Mouse (Mus musculus) A20 (cell line): ENCODE results near the gene Baiap2l2.

ENCODE experiments used
- DNase-seq: peaks from one replicate; pipeline ENCODE4 v3.0.0-alpha.2; 2011; ENCODE audit warnings: low read depth, low spot score

Baiap2l2 gene

GRCm38 (mm10) chr15:79285399-79285798, at the start of gene Baiap2l2:
Gene Baiap2l2, minus strand, starts transcription at chr15:79285537.
- DNase-seq = no peak

DNA sequence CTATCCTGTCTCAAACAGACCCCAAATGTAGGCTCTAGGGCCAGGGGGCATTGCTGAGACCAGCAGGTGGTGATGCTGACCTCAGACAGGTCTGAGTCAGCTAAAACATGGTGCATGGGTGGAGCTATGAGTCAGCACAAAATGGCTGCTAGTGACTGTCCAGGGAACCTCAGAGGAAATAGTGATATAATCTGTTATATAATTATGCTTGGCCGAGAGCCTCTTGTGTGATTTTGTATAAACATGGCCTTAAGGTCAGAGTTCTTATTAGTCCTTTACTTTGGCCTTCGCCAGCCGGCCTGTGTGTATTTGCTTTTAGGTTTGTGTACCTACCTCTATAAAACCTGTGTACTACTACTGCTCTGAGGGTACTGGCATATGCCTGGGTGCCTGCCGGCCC, 48.1 kb upstream of the Baiap2l2 start:
- no peak for DNase-seq

- DNase-seq = peak; percentile 54
These were observed 45.2 kb upstream of the Baiap2l2 start for GRCm38 (mm10) chr15:79330521-79330920.

DNA sequence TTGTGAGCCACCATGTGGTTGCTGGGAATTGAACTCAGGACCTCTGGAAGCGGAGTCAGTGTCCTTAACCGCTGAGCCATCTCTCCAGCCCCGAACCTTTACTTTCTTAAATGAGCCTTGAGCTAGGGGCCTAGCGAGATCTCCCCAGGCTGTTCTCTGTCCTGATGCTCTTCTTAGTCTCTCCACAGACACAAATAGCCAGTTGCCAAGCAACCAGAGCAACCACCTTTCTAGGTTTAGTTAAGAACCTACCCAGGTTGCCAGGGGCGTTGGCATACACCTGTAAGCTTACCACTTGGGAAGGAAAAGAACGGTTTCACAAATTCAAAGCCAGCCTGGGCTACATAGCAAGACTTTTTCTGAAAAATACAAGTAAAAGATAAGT, 44.6 kb upstream of the Baiap2l2 start:
- peak; percentile 49 for DNase-seq

DNA sequence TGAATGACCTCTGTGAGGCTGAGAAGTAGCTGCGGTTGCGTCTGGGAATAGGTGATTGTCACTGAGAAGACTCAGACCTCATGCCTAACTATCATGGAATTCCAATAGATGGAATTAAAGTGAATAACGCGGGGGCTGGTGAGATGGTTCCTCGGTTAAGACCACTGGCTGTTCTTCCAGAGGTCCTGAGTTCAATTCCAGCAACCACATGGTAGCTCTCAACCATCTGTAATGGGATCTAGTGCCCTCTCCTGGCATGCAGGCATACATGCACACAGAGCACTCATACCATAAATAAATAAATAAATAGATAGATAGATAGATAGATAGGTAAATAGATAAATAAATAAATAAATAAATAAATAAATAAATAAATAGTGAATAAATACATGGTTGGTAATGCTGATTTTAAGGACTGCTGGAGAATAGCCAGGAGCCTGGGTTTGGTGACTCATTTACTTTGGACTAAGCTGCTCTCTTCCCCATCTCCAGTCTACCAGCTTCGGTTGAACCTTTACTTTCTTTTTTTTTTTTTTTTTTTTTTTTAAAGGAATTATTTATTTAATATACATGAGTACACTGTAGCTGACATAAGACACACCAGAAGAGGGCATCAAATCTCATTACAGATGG, 44.1 kb upstream of the Baiap2l2 start:
- peak; percentile 67 for DNase-seq

GRCm38 (mm10) chr15:79328939-79329275, 43.6 kb upstream of the Baiap2l2 start:
- DNase-seq = peak; percentile 56

GRCm38 (mm10) chr15:79328058-79328938, 43.0 kb upstream of the Baiap2l2 start, which contains the start of gene Pla2g6:
Gene Pla2g6, minus strand, starts transcription at chr15:79328390.
- DNase-seq = peak; percentile 100

GRCm38 (mm10) chr15:79326971-79327961, 41.9 kb upstream of the Baiap2l2 start:
- DNase-seq = peak; percentile 79

- DNase-seq = no peak
These were observed 40.9 kb upstream of the Baiap2l2 start for GRCm38 (mm10) chr15:79326264-79326663.

DNA sequence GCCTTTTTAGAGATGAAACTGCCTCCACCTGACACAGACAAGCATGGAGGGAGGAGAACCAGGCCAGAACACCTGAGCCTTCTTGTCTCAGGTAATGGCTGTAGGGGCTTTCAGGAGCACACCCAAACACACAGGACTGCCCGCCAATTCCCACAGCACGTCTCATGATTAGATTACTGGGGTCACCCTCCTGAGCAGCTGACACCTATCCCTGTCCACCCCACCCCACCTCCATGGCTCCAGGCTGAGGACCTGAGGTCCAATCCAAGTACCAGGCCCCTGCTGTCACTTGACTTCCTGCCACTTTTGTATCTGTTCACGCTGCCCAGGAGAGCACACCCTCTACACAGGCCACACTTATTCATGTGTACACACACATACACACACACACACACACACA, 40.4 kb upstream of the Baiap2l2 start:
- no peak for DNase-seq

DNA sequence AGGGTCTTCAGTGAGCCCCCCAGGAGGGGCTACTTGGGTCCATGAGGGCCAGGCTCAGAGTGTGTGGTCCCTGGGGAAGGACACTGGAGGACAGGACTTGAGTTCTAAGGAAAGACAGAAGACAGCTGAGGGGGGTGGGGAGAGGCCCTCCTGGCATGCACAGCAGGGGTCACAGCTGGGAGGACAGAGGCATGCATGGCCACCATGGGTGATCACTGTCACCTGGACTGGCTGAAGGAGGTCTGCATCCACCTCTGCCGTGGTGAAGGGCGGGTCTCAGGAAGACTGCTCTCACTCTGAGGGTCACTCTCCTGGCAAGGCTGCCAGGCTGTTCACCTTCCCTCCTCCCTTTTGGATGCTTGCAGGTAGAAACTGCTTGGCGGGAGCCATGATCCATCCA, 39.0 kb upstream of the Baiap2l2 start:
- no peak for DNase-seq

DNA sequence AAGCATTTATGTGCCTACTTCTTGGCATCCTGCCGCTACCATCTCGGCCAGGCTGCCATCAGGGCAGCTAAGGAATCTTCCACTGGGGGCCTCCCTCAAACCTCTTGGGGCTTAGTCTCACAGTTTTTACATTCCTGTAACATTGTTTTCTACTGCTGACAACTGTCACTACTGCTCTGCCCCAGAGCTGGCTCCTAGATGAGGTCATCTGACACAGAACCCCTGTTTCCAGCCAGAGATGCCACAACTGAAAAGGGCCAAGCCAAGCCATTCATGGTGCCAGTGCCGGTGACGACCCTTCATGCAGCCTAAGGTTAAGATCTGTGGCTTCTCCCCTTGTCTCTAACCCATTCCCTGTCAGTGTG, 38.4 kb upstream of the Baiap2l2 start:
- DNase-seq = no peak

DNA sequence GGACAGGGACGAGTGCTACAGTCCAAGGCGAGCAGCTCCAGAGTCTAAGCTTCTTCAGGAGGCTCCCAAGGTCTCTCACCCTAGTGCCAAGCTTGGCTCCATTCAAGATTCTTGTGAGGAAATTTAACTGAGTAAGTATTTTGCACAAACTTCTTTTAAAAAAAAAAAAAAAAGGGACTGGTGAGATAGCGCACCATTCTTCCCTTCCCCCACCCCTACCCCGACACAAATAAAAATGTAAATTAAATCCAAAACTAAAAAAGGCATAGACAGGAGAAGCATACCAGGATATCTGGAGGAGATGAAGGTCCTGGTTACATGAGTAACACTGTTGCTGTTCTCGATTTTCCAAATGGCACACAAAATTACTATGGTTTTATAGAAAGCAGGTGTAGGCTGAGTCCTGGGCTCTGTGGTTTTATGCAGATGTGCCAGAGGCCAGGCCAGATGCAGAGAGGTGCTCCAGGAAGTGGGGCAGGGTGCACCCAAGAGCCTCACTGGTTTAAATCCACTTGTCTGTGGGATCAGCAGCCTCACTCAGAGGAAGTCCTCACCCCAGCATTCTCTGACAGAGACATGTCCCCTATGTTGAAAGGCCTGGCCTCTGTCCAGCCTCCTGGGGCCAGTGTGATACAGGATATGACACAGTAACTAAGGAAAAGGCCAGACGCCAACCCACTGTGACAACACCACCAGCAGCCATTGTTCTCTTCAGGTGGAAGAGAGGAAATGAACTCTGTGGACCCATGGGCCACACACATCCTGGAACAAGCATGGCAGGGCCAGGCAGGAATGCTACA, 37.9 kb upstream of the Baiap2l2 start:
- peak; percentile 82 for DNase-seq

- DNase-seq = peak; percentile 82
These were observed 37.1 kb upstream of the Baiap2l2 start for GRCm38 (mm10) chr15:79322281-79322990.

GRCm38 (mm10) chr15:79321733-79322190, 36.4 kb upstream of the Baiap2l2 start:
- no peak for DNase-seq

DNA sequence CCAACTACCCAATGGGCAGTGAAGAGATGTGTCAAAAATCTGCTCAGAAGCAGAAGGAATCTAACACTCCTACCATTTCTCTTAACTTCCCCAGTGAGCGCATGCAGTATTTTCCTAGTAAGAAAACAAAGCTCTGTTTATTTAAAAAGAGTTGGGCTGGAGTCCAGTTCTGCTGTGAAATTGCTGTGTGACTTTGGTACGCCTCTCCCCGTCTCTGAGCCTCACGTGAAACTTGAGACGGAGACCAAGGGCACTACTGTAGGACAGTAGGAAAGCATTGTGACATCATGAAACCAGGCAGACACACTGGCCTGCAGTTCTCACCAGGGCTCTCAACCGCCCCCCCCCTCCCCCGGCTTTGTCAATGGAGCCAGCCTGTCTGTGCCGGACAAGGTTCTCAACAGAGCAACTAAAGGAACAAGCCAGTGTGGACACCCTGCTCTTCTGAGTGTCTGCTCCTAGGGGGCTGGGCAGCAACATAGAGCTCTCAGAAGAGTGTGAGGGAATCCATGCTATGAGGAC, 28.6 kb upstream of the Baiap2l2 start:
- DNase-seq = no peak

DNA sequence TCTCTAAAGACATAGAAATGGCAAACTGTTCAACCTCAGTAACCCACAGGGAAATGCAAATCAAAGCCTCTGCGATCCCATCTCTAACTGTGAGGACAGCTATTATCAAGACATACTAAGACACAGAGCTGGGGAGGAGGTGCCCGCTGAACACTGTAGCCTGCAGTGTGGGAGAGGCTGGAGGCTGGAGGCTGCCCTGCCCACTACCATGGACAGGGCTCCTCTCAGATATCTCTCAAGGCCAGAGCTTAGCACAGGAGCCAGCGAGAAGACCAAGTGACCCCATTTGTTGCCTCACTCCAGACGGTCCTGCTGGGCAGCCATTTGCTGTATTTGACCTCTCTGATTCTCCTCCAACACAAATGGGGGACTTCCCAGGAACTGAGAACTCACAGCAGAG, 22.5 kb upstream of the Baiap2l2 start:
- no peak for DNase-seq

DNA sequence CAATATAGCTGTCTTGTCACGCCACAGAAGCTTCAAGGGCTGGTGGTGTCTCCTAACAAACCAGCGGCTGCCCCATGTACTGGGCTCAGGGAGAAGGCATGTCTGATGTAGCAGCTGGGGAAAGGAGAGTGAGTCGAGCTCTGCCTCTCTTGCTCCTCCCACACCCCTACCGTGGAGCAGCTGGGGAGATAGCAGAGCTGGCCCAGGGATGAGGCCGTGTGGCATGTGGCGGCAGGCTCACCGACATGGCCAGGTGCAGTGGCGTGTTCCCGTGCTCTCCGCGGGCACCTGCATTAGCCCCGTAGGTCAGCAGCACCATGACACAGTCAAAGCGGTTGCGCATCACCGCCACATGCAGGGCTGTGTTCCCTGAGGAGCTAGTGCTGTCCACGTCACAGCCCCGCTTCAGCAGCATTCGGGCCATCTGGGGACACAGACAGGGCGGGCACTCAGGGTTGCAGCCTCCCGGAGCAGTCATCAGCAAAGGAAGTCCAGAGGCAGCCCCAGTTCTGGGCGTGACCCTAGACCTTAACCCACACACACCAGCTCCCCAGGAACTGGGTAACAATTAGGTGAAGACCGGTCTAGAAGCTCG, 20.8 kb upstream of the Baiap2l2 start:
- no peak for DNase-seq

GRCm38 (mm10) chr15:79304832-79305231, 19.5 kb upstream of the Baiap2l2 start:
- DNase-seq = no peak

DNA sequence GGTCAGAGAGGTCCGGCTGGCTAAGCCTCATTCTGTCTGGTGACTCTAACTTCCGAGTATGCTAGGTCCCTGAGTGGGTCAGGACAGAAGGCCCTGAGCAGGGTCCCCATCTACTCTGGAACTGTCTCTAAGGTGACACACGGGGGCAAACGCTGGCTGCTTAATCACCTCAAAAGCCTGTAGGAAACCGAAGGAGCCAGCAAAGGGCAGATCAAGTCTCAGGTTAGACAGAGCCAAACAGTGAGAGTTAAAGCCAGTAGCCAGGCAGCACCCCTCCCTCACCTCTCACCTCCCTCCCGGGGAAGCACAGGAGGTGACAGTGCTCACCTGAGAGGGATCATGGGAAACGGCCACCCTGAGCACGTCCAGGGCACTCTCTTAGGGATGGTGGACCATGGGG, 18.4 kb upstream of the Baiap2l2 start:
- DNase-seq = no peak
